Mouse (Mus musculus) stomach, postnatal 0 days (tissue): ENCODE data around the gene Slc12a7.

Experiments
- CTCF ChIP-seq: IDR thresholded peaks from 2 replicates; pipeline ENCODE4 v1.5.1; 2016; ENCODE audit warnings: antibody characterized with exemption, low read depth, mild to moderate bottlenecking, moderate library complexity
- EP300 ChIP-seq: optimal IDR thresholded peaks from 2 replicates; pipeline ENCODE3; 2016; ENCODE audit warnings: antibody characterized with exemption

DNA sequence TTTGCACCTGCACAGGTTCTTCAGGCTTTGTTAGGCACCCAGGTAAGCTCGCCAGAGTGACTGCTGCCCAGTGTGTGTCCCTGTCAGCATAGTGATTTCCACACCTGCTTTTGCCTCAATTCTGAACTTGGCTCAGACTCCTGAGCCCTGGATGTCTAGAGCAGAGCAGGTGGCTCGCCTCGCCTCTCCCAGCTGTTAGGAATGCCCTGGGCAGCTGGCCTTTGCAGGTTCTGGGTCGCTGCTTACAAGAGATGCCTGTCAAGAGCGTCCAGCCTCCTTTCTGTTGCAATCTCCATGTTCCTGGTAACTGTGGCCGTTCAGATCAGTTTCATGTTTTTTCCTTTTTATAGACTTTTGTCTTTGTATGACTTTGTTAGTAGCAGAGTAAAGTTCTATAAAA lies 83.4 kb downstream of the Slc12a7 start:
- TF ChIP-seq CTCF: no peak
- no peak for TF ChIP-seq EP300
